Mouse (Mus musculus): ENCODE measurements around the gene Mrps27.

Mrps27 gene

DNA sequence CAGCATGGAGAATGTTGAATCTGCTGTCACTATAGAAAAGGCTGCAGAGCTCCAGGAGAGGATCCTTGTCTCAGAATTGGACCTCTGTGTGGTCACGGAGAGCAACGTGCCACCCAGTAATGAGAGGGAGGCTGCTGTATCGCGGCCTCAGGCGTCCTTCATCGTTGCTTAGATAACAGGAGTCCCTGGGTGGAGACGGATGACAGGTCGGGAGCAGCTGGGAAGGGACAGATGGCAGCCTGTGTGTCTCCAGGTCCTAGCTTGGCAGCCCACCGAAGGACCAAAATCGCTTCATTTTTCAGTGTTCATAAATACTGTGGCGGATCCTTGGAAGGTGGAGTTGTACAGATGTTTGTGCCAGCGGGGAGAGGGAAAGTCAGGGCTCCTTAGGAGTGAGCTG lies 24.5 kb downstream of the Mrps27 start:
- no peak for TF ChIP-seq GATA4 (IDR thresholded peaks at IDR 0.05; ENCODE audit: insufficient replicate concordance, low read length)

DNA sequence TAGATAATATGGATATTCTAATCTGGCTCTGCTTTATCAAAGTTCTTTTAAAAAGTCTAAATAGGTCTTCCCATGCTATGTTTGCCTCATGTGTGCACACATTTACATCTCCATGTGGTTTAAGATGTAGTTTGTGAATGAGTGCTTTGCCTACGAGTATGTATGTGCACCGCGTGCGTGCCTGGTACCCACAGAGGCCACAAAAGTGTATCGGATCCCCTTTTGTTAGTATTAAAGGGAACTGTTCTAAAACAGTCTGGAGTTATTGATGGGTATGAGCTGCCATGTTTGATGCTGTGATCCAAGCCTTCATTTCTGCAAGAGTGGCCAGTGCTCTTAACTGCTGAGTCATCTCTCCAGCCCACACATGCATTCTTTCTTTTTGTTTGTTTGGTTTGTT lies 26.7 kb downstream of the Mrps27 start:
- TF ChIP-seq GATA4 (IDR thresholded peaks at IDR 0.05; ENCODE audit: insufficient replicate concordance, low read length) = no peak

DNA sequence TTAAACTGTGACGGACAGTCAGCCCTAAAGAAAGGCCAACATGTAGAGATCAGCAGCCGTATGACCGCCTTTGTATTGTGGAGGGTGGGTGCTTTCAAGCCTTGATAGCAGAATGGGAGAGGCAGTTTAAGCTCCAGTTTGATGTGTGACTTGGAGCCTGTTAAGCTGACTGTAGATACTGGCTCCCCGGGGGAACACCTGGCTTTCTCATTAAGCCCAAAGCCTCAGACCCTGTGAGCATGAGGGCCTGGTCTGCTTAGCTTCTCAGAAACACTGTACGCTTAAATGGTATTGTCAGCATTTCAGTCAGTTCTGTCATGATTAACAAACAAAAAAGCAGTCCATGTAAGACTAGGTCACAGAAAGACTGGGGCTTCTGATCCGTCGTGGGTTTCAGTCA lies 29.1 kb downstream of the Mrps27 start:
- no peak for TF ChIP-seq GATA4 (IDR thresholded peaks at IDR 0.05; ENCODE audit: insufficient replicate concordance, low read length)

DNA sequence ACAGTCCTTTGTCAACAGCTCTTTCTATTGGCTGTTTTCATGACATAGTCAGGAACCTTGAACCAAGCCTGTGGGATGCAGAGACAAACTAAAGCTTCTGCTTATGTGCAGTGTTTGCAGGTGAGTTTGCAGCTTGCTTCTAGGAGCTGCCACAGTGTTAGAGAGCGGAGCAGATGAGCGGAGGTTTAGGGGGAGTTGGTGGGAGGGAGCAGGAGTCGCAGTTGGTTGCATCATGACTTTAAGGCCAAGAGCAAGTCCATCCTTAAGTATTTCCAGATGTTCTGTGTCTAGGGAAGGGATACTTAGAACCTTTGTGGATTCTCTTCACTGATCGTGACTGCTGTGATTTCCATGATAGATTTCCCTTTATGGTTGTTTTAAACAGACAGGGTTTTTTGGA lies 29.6 kb downstream of the Mrps27 start:
- no peak for TF ChIP-seq GATA4 (IDR thresholded peaks at IDR 0.05; ENCODE audit: insufficient replicate concordance, low read length)

DNA sequence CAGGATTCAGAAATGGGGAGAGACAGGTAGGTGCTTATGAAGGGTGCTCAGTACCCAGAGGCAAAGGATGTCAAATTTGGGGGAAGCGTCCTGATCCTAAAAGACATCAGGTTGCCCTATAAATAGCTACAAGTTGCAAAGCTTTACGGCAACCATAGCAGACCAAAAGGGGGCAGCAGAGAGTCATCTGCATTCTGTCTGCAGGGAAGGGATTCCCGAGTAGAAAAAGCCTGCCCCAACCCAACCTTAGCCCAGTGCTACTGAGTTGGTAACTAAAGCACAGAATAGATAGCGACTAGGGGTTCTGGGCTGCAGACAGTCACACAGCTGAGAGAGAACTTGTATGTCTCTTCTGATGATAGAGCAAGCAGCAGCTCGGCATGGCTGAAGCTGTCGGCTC lies 31.0 kb downstream of the Mrps27 start:
- no peak for TF ChIP-seq GATA4 (IDR thresholded peaks at IDR 0.05; ENCODE audit: insufficient replicate concordance, low read length)

DNA sequence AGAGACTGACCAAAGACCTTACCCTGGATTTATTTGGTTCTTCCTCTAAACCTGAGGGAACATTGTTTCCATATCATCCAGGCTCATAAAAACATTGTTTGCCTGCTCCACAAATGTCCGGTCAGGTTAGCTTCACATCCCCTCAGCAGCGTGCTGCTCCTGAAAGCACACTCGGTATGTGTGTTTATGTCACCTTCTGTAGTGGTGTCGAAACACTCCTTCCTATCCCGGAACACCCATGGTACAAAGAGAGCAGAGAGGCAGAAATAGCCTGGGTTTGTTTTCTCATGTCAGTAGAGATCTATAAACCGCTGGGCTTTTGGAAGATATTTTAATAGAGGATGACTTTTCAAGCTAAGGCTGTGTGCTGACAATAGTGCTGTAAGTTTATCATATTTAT lies 32.5 kb downstream of the Mrps27 start:
- TF ChIP-seq GATA4 (IDR thresholded peaks at IDR 0.05; ENCODE audit: insufficient replicate concordance, low read length) = no peak

DNA sequence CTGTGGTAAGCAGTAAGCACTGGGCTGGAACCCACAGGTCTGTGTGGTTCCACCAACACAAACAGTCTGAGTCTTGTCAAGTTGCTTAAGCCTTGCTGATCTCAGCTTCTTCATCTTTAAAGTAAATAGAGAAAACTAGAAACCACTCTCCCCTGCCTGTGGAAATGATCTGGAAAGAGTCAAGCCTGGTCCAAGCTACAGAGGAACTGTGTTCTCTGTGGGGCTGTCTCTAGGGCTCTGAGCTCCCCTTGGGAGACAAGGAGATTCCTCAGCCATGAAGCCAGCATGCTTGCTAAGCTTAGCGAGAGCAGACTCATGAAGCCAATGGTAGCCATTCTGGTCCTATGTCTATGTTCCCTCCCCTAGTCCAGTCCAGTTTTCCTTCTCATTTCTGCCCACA lies 33.6 kb downstream of the Mrps27 start:
- no peak for TF ChIP-seq GATA4 (IDR thresholded peaks at IDR 0.05; ENCODE audit: insufficient replicate concordance, low read length)

DNA sequence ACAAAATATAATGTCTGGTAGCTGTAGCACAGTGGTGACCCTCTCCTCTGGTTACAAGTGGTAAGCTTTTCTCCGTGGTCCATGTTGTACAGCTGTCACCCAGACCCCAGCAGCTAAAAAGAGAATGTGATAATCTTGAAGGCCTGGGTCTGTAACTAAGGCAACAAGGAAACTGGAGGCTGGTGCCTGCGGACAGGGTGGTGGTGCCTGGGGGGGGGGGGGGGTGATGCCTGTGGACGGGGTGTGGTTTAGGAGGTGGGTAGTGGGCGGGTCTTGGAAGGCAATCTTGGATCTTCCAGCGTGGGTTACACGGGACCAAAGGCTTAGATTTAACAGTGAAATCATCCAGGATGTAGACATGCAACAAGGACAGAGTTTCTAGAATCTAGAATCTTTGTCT lies 37.8 kb downstream of the Mrps27 start:
- TF ChIP-seq GATA4 (IDR thresholded peaks at IDR 0.05; ENCODE audit: insufficient replicate concordance, low read length) = no peak

DNA sequence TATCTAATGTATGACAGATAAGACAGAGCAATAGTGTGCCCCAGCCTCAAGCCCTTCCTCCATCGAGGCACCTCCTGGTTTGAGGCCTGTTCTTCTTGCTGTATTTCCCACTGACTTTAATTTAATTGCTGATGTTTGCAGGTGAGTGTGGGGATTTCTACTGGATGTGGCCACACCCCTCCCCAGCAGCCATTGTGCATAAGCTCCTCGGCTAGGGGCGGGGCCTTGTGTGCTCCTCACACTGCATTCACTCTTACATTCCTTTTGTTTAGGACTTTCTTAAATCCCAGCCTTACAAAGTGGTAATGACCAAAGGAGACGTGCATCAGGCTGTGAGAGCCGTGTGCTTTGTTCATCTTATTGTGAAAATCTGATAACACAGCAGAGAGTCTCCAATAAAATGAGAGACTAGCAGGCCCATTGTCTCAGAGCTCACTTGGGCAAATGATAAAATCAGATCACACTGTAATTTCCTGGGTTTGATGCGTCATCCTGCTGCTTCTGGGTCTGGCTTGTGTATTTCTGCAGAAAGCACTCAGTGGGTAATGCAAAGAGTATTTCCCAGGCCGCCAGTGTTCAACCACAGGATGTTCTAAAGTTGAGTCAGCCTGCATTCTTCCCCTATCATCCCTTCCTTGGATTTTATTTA lies 40.1 kb downstream of the Mrps27 start:
- TF ChIP-seq GATA4 (IDR thresholded peaks at IDR 0.05; ENCODE audit: insufficient replicate concordance, low read length) = no peak

DNA sequence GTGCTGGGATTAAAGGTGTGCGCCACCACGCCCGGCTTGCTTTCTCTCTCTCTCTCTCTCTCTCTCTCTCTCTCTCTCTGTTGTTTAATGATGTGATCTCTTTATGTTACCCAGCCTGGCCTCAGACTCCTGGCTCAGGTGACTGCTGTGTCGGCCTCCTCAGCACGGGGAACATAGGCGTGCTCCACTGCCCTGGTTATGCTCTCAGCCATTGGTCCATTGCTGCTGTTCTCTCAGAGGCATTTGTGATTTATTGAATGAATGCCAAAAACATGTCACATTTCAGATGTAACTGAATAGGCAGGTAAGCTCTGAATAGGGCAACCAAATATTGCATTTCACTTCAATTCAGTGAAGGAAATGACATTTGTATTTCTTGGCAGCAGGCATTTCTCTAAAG lies 41.3 kb downstream of the Mrps27 start:
- TF ChIP-seq GATA4 (IDR thresholded peaks at IDR 0.05; ENCODE audit: insufficient replicate concordance, low read length) = no peak

DNA sequence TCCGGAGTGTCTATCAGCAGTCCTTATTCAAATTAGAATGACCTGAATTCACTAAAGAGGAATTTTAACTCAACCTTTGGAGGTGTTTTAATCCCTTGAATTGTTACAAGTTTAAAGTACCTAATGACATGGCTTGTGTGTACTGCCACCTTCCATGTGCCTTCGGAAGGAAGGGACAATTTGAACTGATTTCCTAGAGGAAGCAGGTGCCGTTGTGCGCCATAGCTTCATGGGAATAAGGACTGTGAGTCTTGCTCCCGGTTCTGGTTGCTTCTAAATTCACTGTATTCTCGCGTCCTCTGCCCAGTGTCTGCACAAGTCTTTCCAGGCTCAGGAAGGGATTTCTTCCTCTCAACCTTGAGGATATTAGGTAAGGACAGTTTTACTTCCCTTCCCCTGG lies 41.8 kb downstream of the Mrps27 start:
- no peak for TF ChIP-seq GATA4 (IDR thresholded peaks at IDR 0.05; ENCODE audit: insufficient replicate concordance, low read length)

DNA sequence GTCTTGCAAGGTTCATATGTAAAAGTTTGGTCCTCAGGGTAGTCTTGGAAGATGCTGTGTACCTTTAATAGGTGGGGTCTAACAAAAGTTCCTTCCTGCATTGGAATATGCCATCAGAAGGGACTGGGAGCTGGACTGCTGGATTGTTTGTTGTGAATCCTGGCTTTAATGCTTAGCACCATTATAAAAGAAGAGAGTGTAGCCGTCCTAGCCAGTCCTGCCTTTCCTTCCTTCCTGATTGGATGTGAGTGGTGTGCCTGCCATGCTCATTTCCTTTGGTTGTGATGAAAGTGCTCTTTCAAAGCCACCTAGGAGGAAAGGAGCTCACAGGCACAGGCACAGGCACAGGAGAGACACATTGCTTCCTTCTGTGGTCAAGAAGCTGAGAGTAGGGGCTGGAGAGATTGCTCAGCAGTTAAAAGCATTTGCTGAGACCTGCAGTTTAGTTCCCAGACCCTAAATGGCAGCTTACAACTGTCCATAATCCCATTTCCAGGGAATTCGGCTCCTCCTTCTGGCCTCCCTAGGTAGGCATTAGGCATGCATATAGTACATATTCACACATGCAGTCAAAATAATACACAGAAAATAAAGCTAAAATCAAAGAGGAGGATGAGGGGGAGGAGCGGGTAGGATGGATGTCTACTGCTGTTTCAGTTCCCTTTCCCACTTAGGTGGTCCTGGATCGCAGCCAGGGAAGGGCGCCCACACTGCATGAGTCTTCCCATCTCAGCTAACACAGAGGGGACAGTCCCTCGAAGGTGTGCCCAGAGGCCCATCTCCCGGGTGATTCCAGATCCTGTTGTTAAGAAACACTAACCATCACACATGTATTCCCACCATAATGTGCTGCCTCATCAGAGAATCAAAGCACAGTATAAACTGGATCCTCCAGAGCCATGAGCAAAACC lies 43.6 kb downstream of the Mrps27 start:
- no peak for TF ChIP-seq GATA4 (IDR thresholded peaks at IDR 0.05; ENCODE audit: insufficient replicate concordance, low read length)

DNA sequence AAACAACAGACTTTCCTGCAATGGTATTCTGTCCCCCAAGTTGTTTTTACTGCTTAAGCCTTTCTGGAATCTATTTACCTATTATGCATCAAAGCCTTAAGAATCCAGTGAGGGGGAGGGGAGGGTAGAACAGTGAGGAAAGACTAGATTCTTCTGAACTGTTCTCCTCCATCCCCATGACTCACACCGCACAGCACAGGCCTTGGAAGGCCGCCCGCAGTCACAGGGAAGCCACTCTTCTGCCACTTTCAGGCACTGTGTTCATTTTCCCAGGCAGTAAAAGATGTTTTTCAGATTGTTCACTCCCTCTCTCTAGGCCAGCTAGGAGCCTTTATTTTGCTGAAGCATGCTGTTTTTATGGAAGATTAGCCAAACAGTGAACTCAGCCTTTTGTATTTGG lies 46.8 kb downstream of the Mrps27 start:
- no peak for TF ChIP-seq GATA4 (IDR thresholded peaks at IDR 0.05; ENCODE audit: insufficient replicate concordance, low read length)

DNA sequence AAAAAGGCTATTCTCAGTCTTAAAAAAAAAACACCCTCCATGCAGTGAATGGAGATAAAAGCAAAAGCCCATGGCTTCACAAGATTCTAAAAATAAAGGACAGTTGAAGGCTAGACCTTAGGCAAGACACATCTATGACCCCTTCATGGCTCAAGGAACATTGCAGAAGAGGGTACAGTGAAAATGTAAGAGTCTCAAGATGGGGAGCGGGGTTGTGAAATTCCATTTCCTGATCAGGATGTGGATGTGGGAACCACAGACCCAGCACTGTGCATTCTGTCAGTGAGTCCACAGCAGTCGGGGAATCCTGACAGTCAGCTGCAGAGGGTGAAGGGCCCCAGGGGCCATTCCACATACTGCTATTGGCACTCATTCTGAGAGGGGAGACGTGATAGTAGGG lies 48.5 kb downstream of the Mrps27 start:
- TF ChIP-seq GATA4 (IDR thresholded peaks at IDR 0.05; ENCODE audit: insufficient replicate concordance, low read length) = no peak

DNA sequence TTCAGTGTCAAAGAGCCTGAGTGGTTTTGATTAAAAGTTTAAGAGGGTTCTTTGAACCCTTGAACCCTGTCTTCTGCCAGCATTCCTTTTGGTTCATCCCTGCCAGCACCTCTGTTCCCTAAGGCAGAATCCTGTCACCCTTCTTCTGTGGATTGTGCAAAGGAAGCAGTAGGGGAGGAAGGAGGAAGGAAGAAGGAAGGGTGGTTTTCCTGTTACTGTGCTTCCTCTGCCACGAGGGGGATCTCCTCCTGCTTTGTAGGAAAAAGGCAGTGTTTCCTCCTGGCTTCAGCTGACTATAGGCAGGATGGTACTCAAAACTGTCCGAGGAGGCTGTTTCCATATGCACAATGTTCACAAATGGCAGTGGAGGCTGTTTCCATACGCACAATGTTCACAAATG lies 50.1 kb downstream of the Mrps27 start:
- TF ChIP-seq GATA4 (IDR thresholded peaks at IDR 0.05; ENCODE audit: insufficient replicate concordance, low read length) = no peak; the same call in 1 of the 2 replicates

DNA sequence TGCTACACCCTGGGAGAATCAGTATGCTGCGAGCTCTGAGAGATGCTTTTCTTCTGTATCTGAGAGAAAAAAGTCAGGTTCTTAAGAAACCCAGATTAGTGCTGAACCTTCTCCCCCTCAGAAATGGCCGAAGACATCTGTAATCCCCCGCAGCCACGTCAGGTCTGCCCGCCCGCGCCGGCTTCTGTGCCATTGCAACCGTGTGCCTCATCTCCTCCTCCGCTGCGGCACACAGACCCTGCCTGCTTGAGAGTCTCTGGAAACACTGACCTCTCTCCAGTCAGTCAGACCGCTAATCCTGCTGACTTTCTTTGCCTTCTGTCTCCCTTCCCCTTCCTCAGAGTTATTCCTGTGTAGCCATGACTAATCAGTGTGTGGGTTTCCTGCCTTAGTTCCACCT lies 50.9 kb downstream of the Mrps27 start:
- TF ChIP-seq GATA4 (IDR thresholded peaks at IDR 0.05; ENCODE audit: insufficient replicate concordance, low read length) = no peak
